Mouse (Mus musculus) myocyte (in vitro differentiated cells): ENCODE measurements around the gene Noct.

ENCODE experiments used
- CEBPB ChIP-seq: IDR thresholded peaks from 2 replicates; pipeline ENCODE4 v1.6.1; 2011; ENCODE audit warnings: mild to moderate bottlenecking, moderate library complexity; ENCODE audit not compliant: poor library complexity, insufficient read depth, severe bottlenecking
- E2F4 ChIP-seq: IDR thresholded peaks from one replicate; pipeline ENCODE4 v1.6.1; 2011; ENCODE audit warnings: mild to moderate bottlenecking, control low read depth, moderate library complexity; ENCODE audit not compliant: insufficient read depth
- MAX ChIP-seq: IDR thresholded peaks from one replicate; pipeline ENCODE4 v1.6.1; 2011; ENCODE audit warnings: low read depth, mild to moderate bottlenecking, control low read depth
- POLR2A ChIP-seq: IDR thresholded peaks from one replicate; pipeline ENCODE4 v1.6.1; 2011; ENCODE audit warnings: low read depth, mild to moderate bottlenecking, control low read depth, moderate library complexity; ENCODE audit not compliant: insufficient read length
- TCF12 ChIP-seq: IDR thresholded peaks from one replicate; pipeline ENCODE4 v1.6.1; 2011; ENCODE audit warnings: mild to moderate bottlenecking, control low read depth; ENCODE audit not compliant: poor library complexity, insufficient read depth, severe bottlenecking

- no peak for TF ChIP-seq MAX
- no peak for TF ChIP-seq CEBPB
- TF ChIP-seq POLR2A, result no peak
- TF ChIP-seq TCF12, result no peak
- TF ChIP-seq E2F4, result no peak
Measured at GRCm38 (mm10) chr3:51238515-51238914, 14.3 kb downstream of the Noct start.
